Mouse (Mus musculus) neutrophil, adult 5-6 weeks (primary cell): Measurements from ENCODE around the gene Btc. TPM values are rescaled to one million over a fixed set of nuclear protein-coding genes. Genes with fewer than 3 reads are reported as not detected.
A peak's percentile ranks its signal among the peaks of the same experiment; 100 is the strongest.

Experiments
- ATAC-seq: fragments of 151-379, 151-347 bp; 2 replicates; pipeline ENCODE4 v1.8.0; 2017; ENCODE audit warnings: mild to moderate bottlenecking, moderate TSS enrichment; ENCODE audit not compliant: insufficient number of reproducible peaks, poor library complexity, low FRiP score, severe bottlenecking; ENCODE audit errors: extremely low read depth
- total RNA-seq: library from RNA; stranded (forward); fragments of 200-1000 nt; gene quantifications from 2 replicates; pipeline ENCODE4 v1.2.3, GENCODE M21; 2017

The Btc gene
- 0.12 TPM in 1 of 2 replicates, not detected in the other for total RNA-seq

DNA sequence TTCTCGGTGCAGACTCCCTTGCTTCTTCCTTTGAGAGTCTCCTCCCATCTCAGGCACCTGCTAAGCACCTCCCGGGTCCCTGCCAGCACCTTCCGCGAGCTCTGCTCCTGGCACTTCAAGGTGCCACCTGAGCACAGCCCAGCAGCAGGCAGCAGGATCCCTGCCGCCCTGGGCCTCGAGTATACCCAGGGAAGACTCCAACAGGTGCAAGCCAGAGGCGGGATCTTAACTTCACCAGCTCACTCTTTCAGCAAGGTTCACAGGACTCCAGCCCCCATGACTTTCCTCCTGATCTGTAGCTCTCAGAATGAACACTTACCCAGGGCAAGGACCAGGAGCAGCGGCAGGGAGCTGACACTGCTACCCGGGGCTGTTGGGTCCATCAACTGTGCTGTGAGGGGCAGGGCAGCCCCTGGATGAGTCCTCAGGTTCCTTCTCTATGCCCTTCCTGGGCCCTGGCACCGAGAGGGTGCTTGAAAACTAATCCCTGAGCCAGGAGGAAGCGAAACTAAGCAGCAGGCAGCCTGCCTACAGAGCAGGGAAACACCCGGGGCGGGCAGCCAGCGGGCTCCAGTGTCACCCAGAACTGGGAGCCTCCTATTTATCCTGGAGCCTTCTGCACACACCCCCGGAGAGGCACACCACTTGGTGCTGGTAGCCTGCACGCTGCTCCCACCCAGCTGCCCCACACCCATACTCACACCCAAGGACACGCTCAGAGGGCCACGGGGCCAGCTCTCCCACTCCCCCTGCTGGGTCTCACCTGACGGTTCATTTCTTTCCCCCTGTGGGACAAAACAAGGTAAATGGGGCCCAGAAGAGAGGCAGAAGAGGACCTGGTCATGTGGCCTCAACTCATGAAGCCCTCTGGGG is at the start of gene Btc:
Btc (minus strand) TSS at position 656 of the 873 bp plus-strand sequence.
- ATAC-seq = 0 out of 2 replicates have a peak, but pooled peaks have one; percentile 9

DNA sequence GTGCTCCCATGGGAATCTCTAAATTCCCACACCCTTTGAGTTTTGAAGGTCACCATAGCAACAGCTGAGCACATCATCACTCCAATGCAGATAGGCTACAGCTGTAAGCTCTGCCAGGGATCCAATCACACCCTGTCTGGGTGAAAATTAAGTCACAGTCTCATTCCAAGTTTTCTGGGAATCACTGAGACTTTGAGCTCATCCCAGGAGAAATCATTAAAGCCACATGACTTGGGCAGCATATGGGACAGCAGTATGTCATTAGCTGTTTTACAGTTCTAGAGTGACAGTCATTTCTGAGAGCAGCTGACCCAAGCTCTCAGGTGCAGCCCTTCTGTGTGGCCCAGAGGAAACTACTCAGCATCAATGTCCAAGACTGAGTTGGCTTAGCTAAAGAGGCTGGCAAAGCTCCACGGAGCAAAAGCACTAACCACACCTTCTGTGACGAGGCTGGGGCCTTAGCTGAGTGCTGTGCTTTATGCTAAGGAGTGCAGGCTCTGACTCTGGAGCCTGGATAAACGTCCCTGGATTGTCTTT is 42.3 kb upstream of the Btc start:
- ATAC-seq = no peak

DNA sequence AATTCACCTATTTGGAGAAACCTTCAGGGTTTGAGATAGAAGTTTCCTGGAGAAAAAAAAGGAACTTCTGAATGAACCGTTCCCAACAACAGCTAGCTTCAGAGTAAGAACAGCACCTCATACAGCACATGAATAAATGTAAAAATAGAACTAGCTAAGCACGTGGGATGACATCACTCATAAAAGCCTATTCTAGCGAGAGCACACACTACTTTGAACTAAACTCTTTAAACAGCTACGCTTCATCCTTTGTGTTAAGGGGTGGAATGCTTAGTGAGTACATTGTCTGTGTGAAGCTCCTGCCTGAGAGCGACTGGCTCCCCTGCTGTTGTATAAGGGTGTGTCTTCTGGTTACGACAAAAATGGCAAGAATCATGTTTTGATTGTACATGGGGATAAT is 33.8 kb upstream of the Btc start:
- no peak for ATAC-seq

DNA sequence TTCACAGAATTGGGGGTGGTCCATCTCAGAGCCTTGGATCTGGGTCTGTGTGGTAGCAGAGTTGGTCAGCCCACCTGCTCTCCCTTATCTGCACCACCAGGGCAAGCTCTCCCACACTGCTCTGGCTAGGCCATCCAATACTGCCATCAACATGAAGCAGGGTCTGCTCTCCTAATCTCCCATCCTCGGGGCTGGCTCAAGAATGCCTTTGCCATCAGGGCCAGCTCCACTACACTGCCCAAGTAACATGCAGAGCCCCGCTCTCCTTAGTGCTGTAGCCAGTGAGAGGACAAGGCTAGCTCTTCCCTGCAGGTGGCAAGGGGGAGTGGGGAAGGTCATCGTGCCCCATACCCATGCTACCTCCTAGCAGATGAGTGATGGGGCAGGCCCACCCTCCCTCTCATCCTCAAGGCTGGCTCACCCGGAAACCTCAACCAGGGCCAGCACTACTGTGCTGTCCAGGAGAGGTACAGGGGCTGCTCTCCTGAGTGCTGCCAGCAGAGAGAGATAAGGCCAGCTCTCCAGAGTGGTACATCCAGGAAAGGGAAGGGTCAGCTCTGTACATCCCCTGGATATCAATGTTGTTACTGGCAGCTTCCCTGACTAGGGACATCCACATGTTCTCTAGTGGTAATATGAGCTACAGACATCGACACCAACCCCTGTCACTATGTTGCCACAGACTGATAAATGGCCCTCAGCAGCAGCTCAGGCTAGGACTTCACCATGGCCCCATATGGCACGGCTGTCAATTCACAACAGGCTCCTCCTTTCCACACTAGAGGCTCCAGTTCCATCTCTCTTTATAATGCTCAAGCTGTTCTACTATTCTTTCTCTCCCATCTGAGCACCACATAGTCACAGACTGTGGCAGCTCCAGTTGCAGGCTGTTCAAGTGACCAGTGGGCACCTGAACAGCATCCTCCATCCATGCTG is 32.2 kb upstream of the Btc start:
- no peak for ATAC-seq

DNA sequence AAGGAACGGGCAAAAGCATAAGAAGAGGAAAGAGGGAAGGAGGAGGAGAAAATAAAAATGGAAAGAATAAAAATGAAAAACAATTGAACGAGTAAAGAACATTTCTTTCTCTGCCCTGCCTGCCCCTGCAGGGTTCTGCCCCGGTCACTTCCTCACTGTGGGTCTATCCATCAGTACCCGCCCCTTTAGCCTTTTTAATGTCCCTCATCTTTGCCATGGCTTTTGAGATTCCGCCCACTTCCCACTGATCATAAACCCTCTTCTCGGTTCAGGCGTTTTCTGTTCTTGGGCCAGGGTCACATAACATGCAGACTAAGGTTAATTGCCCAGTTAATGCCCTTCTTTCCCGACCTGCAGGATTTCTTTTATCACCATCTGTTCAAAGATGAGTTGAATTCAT is 25.8 kb upstream of the Btc start:
- no peak for ATAC-seq

DNA sequence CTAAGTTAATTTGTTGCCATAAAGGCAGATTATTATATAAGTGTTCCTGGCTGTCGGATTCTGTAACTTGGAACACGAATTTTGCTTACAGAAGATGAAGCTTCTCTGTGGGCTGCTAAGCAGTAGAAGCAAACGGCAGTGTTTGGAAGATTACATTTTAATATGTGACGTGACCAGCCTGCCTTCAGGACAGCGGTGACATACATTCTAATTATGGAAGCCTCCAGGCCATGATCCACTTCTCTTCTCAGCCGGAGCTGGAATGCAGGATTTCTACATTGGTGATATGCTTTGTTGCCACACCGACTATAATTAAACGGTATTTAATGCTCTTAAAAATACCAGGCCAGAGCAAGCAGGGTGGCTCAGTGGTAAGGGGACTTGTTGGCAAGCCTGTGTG is 11.0 kb upstream of the Btc start:
- ATAC-seq = no peak

DNA sequence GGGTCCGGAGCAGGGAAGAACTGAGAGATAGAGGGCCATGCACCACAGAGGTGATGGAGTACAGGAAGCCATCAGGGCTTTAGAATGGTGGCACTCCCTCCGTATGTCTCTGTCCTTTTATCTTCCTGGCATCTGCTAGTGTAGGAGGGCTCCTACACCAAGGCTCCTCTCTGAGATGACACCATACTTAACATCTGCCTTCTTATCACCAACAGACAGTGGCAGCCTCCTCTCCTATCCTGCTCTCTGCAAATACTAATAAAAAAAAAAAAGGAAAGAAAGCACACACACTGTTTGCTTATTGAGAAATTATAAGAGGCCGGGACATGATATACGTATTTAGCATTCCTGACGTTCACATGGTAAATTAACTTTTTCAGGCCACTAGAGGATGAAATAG is 1.5 kb upstream of the Btc start:
- no peak for ATAC-seq

DNA sequence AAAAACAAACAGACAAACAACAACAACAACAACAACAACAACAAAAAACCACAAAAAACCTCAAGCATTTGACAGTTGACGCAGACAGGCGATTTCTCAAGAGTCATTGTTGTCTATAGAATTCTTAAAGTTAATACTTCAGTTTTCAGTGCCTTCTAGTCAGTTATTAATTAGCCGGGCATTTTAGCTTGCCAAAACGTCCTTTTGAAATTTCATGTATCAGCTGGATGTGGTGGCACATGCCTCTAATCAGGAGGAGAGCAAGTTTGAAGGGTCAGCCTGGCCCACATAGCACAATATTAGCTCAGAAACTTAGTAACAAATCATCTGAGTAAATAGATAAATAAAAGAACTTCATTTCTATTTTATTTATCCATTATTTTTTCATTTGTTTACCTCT is 487 bp upstream of the Btc start:
- no peak for ATAC-seq

DNA sequence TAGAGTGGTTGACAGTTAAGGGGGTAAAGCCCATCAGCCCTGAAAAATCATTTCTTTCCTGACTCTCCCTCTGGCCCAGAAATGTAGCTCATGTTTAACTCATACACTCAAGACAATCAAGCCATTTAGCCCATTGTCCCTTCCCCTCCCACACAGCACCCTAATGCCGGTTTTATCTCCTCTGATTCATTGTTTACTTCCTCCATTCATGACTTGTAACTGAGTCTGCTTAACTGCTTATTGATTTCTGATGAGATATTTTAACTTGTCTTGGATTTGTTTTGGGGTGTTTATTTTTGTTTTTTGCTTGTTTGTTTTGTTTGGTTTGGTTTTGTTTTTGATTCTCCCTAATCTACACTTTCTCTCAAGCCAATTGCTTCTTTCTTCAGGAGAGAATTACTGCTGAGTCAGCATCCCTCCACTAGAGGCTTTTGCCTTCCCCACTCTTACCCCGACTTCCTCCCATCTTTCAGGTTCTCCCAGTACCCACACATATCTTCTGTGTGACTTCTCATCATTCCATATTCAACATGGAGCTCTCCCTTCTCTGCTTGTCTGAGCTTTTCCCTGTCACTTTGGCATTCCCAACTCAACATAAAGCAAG is 2.2 kb downstream of the Btc start:
- ATAC-seq = no peak

DNA sequence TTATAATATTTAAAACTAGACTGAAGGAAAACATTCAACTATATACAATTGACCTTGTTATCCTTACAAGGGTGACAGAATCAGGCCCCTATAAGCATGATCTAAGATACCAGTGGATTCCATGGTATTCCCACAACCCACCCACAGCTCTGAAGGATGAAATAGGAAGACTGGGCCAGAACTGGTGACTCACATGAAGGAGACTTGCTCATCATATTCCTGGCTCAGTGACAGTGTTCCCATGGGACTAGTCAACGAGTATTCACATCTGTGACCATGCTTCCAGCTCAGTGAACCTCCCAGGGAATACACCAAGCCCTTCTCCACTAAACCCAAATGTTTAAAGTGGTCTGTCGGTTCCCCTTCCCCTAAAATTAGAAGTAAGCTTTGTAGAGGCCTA is 27.3 kb downstream of the Btc start:
- ATAC-seq = no peak

DNA sequence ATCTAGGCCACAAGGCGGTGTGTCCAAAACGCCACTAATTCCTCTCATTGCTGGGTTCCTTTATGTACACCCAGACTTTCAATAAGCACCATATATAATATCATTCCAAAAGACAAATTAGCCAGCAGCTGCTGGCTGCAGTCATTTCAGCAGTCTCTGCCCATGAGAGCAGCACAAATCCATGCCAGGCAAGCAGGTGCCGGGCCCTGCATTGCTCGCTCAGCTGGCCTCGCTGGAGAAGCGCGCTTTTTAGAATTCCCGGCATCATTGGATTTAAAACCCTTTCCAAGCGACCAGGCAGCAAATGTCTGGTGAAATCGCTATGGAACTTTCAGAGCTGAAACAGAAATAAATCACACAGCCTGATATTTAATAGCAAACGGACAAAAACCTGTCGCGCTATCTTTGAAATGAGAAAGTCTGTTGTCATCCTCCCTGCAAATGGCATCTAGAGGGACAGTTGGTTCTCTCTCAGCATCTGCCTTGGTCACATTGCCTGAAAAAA is 34.7 kb downstream of the Btc start:
- no peak for ATAC-seq

DNA sequence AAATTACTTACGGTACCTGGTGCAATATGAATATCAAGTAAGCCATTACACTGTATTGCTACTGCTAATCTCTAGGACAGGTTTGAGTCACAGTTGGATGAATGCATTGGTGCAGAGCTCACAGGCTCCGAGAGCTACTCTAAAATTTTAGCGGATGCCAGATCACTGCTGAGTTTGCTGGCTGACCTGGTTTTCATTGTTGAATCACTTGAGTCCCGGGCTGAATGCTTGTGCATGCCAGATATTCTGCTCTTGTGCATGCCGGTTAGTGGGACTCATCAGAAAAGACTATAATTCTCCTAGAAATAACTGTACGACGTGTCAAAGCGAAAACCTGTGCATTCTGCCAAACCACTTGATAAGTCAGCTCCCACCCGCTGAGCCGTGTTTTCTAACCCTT is 35.9 kb downstream of the Btc start:
- no peak for ATAC-seq

DNA sequence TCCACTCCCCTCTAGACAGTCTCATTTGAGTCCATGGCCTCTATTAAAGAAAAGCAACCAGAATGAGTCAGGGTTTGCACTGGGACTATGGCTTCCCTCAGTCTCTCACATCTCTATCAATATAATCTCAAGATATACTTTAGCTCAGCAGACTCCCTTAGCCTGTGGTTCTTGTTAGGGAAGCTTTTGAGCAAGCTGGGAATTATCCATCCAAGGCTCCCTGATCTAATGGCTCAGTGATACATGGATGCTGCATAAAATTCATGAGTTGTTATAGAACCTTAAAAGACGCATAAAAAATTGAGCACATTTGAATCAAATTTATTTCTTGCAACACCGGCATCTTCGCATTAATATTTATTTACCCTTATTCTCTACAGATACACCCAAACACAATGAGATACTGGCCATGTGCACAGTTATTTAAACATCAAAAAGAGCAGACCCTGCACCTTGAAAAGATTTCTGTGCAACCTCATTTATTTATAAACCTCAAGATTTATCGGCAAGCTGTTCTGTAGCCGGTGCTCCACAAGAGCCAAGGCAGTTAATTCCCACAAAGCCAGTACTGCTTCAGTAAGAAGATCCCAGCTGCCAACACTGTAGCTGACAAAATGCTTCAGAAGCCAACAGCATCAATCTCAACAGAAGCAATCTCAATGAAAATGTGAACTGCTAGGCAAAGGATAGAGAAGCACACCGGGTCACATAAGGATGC is 39.4 kb downstream of the Btc start:
- no peak for ATAC-seq

DNA sequence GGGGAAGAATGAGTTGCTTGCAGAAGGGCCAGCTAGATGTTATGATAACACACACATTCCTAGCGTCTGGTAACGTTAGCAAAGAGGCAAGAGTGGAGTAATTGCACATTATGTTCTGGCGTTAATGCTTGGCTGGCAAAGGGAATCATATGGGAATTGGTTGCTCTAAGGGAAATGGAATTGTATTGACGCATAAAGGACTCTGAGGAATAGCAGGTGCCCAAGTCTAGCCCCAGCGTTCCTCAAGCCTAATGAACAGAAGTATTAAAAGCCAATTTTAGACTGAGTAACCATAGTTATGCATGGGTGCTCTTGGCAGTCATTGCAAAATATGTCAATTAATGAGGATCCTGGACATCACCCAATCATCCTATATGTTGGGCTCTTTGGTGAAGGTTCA is 50.1 kb downstream of the Btc start:
- ATAC-seq = no peak

DNA sequence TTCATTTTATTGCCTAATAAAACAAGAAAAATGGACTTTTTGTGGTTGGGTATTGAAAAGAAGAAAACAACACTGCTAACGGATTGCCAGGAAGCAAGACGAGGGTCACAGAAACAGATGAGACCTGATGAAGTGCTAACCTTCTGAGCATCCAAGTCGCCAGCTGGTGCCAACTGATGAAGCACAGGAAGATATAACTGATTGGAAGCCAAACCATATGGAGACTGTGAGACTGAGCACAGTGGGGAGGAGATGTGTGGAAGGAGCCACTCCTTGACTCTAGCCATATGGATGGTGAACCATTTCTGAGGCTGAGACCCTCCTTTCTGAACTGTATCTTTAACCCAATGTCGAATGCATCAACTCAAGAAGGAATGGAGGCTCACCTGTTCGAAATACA is 57.1 kb downstream of the Btc start:
- ATAC-seq = no peak

DNA sequence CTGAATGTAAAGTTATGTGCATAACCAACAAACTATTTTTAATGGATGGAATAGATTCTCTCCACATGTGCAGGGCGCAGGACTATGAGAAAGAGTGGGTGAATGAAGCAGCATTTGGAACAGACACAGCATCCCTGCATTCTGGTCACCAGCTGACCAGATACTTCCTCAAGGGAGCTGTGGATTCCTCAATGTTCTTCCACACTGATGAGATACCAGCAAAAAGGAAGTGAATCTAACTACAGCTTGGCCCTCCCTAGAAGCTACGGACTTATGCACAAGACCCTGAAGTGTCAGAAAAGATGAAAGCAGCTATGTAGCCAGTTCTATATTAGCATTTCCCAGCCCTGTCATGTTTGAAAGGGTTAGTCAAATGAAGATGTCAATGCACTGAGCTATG is 57.7 kb downstream of the Btc start:
- ATAC-seq = no peak

DNA sequence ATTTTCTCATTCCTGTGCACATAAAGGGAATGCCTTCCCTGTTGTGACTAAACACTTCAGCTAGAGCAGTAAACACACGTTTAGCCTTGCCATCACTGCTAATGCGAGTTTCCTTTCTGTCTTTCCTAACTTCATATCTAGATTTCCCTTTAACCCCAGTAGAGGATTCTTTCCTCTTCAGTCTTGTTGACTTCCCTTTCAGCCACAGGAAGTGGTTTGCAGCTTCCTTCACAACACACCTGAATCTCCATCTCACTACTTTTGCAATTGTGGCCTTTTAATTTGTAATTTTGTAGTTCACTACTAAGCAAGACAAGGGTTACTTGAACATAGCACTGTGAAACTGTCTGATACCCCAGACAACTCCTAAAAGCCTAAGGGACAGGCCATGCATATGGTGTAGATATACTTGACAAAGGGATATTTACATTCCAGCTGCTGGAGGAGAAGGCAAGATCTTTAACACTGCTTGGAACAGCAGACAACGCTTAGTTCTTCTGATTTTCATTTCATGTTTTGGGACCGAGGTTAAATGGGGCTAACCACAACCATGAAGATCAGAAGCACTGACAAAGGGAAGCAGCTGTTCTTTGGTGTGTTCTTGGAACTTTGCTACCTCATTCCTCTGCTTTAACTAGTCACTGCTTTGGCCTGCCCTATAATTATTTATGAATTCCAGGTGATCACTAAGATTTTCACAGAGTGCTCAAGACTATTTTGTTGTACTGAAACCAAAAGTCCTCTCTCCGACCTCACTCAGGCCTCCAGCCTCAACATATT is 60.6 kb downstream of the Btc start:
- no peak for ATAC-seq

DNA sequence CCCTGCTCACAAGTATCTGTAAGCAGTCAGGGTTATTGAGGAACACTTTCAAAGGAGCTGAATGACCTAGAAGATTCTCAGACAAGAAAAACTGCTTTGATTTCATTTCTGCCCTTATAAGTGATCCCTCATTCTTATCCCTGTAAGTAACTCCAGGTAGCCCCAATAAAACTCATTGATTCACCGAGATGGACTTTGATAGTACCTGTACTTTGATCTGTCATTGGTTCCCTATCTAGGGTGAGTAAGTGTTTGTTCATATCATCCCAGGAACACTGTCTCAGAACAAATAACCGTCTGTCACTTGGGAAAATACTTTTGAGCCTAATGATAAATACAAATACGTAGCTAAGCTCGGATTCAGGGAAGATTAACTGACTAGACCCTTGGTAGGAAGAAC is 68.6 kb downstream of the Btc start:
- ATAC-seq = no peak
